Mouse (Mus musculus) megakaryocyte, embryonic 14.5 days (primary cell): ENCODE measurements around the gene Sdc3. TPM values are rescaled to one million over a fixed set of nuclear protein-coding genes. Genes with fewer than 3 reads are reported as not detected.

ENCODE experiments used
- H3K27me3 ChIP-seq: replicated peaks from 2 replicates; pipeline ENCODE3; 2012; ENCODE audit warnings: inconsistent platforms
- H3K36me3 ChIP-seq: replicated peaks from 2 replicates; pipeline ENCODE3; 2012; ENCODE audit warnings: low read length, inconsistent platforms, mixed read lengths
- H3K4me1 ChIP-seq: 2 replicates; pipeline ENCODE4 v1.6.1; 2012; ENCODE audit warnings: inconsistent platforms
- H3K4me3 ChIP-seq: replicated peaks from 2 replicates; pipeline ENCODE3; 2012; ENCODE audit warnings: moderate library complexity, mild to moderate bottlenecking, inconsistent platforms
- H3K9me3 ChIP-seq: 2 replicates; pipeline ENCODE4 v1.6.1; 2012; ENCODE audit warnings: inconsistent platforms
- FLI1 ChIP-seq: IDR thresholded peaks from 2 replicates; pipeline ENCODE4 v1.6.1; 2012; ENCODE audit warnings: low read length, inconsistent platforms, mixed read lengths
- GATA1 ChIP-seq: IDR thresholded peaks from 3 replicates; pipeline ENCODE4 v1.6.1; 2012; ENCODE audit warnings: mixed read lengths, low read length, inconsistent platforms, borderline replicate concordance
- polyA plus RNA-seq: library from polyadenylated mRNA; stranded (reverse); fragments of >175 nt; gene quantifications from 2 replicates; pipeline ENCODE4 v1.2.3, GENCODE M21; 2012; ENCODE audit warnings: low replicate concordance; ENCODE audit not compliant: insufficient read depth

Sdc3 gene
- polyA plus RNA-seq, 1 experiment = 57.2 TPM

DNA sequence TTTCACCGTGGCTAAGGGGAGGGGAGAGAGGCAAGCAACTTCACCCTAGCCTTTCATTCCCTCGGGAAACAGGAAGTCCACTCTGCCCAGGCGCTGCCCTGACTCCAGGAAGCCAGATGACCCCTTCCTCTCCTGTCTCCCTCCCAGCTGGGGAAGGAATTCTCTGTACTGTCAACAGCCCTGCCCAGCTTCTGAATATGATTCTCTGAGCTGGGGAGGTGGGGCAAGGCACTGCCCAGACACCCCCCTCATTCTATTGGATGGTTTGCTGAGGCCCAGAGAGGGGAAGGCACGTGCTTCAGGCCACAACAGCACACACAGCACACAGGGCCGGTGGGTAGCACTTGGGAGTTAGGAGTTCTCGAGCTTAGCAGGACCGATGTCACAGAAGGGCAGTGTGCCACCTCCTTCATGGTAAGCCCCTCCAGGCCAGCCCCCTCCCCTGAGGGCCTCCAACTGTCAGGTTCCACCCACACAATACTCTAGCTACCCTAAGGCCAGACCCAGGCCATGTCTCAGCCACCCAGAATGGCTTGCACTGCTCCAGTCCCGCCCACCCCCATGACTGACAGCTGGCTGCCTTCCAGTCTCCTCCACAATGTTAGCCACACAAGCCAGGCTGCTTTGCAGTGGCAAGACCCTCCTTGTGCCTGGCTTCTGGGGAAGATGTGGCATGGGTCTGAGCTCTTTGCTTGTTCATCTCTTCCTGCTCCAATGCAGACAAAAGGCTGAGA lies 48.9 kb downstream of the Sdc3 start:
- no peak overlapping the region for H3K4me3 ChIP-seq
- peaks cover 83% of the 10 kb centered on the region for H3K27me3 ChIP-seq
- TF ChIP-seq GATA1 (no peak), FLI1 (no peak)
- H3K9me3 ChIP-seq = no peaks in the 10 kb centered on the region
- no peaks in the 10 kb centered on the region for H3K36me3 ChIP-seq
- peaks cover 14% of the 10 kb centered on the region for H3K4me1 ChIP-seq

DNA sequence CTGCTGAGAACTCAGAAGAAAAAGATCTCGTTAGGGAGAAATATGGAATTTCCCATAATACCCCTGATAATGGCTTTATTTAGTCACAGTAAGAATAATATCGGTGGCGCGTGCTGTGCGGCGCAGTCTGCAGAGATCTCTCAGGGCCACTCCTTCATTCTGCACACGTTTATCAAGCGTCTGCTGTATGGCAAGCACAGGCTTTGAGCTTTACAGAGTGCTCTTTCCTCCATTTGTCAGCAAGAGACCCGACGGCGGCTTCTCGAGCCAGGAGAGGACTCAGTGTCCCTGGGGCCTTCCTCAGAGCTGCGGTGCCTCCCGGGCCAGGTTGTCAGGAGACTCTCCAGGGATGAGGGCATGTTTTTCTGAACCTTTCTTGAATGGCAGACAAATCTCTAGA lies 56.5 kb downstream of the Sdc3 start:
- H3K9me3 ChIP-seq = no peaks in the 10 kb centered on the region
- no peak overlapping the region for H3K4me3 ChIP-seq
- no peaks in the 10 kb centered on the region for H3K36me3 ChIP-seq
- no peaks in the 10 kb centered on the region for H3K4me1 ChIP-seq
- H3K27me3 ChIP-seq = peaks cover 45% of the 10 kb centered on the region
- TF ChIP-seq FLI1 (no peak), GATA1 (no peak)

DNA sequence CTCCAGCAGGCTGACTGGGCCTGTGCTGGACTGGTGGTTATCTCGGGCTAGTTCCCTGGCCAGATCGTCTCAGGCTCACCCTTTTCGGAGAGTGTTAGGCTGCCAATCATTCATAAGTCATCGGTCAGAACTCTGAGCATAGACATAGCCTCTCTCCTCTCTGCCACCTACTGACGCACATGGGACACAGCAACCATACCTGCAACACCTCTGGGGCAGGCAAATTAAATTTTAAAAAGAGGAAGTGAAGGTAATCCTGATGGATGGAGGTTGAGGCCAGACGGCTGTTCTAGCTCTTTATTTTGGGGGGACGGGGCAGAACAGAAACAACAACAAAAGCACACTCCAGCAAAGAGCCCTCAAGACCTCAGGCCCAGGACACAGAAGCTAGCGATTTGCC lies 65.3 kb downstream of the Sdc3 start:
- H3K4me3 ChIP-seq = no peak overlapping the region
- no peaks in the 10 kb centered on the region for H3K36me3 ChIP-seq
- no peaks in the 10 kb centered on the region for H3K4me1 ChIP-seq
- H3K9me3 ChIP-seq = no peaks in the 10 kb centered on the region
- peaks cover 55% of the 10 kb centered on the region for H3K27me3 ChIP-seq
- TF ChIP-seq GATA1 = no peak
- TF ChIP-seq FLI1 = no peak

DNA sequence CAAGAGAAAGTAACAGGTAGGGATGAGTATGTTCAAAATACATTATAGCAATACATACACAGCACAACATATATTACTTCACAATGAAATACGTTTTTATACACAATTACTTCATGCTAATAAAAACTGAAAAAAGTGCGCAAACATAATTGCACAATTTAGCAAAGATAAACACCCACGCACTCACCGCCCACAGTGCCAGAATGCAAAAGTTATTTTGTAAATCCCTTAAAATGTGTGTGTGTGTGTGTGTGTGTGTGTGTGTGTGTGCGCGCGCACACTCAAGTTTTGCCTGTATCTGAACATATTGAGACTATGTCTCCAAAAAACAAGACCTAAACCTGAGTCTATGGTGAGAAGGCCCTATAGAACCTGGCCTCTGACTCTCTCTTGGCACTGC lies 66.5 kb downstream of the Sdc3 start:
- TF ChIP-seq GATA1 = no peak
- no peak for TF ChIP-seq FLI1
- H3K27me3 ChIP-seq = peaks cover 65% of the 10 kb centered on the region
- H3K4me1 ChIP-seq = no peaks in the 10 kb centered on the region
- peaks cover 3% of the 10 kb centered on the region; the same call in 1 of the 2 replicates for H3K9me3 ChIP-seq
- no peak overlapping the region for H3K4me3 ChIP-seq
- H3K36me3 ChIP-seq = no peaks in the 10 kb centered on the region

DNA sequence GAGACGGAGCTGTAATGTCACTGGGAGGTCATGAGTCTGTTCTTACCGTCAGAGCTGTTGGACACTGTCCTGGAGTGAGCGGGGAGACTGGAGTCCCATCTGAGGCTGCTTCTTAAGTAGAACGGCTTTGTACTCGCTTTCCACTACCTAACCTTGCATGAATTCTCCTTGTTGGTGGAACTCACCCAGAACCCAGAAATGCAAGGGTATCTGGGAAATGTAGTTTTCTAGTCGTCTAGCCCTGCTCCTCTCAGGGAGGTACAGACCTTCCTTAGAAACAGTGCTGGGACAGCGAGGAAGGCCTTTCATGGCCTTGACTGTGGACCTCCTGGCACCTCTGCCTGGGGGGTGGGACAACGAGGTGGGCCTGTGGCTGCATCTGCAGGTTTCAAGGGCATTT lies 67.1 kb downstream of the Sdc3 start:
- TF ChIP-seq GATA1 (no peak), FLI1 (no peak)
- peaks cover 71% of the 10 kb centered on the region for H3K27me3 ChIP-seq

DNA sequence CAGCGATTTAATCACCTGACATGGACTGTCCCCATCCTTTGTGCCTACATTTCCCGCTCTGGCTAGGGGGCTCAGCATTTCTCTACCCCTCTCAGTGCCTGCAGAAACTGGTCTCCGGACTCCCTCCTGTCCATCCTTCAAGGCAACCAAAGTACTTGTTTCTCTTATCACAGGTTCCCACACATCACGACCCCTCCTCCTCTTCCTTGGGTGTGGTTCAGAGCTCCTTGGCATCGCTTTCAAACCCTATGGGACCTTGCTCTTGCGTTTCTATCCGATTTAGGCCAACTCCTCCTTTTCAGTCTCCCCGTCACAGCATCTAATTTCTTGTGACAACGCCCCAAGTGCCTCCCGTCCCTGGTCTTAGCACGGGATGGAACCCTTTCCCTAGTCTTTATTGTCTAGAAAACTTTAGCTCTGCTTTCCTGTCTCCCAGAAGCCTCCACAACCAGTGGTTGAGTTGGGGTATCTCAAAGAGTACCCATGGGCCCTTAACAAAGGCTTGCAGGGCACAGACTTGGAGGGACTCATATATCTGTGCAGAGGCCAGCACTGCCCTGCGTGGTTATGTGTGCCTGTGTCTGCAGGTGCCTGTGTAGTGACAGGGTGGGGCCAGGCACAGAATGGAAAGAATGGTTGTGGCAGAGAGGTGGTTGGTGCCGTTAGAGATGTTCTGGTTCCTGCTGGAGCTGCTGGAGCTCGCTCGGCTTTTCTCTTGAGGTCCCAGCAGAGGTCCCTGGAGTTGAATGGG lies 68.7 kb downstream of the Sdc3 start:
- H3K4me1 ChIP-seq = no peaks in the 10 kb centered on the region
- TF ChIP-seq GATA1 (no peak), FLI1 (no peak)
- no peaks in the 10 kb centered on the region for H3K36me3 ChIP-seq
- H3K27me3 ChIP-seq = peaks cover 82% of the 10 kb centered on the region
- H3K4me3 ChIP-seq = no peak overlapping the region
- peaks cover 7% of the 10 kb centered on the region; the same call in 1 of the 2 replicates for H3K9me3 ChIP-seq

More for the DNA sequence above, 67.1 kb downstream of the Sdc3 start:
- peaks cover 7% of the 10 kb centered on the region; the same call in 1 of the 2 replicates for H3K9me3 ChIP-seq
- no peaks in the 10 kb centered on the region for H3K36me3 ChIP-seq
- no peak overlapping the region for H3K4me3 ChIP-seq
- H3K4me1 ChIP-seq = no peaks in the 10 kb centered on the region

DNA sequence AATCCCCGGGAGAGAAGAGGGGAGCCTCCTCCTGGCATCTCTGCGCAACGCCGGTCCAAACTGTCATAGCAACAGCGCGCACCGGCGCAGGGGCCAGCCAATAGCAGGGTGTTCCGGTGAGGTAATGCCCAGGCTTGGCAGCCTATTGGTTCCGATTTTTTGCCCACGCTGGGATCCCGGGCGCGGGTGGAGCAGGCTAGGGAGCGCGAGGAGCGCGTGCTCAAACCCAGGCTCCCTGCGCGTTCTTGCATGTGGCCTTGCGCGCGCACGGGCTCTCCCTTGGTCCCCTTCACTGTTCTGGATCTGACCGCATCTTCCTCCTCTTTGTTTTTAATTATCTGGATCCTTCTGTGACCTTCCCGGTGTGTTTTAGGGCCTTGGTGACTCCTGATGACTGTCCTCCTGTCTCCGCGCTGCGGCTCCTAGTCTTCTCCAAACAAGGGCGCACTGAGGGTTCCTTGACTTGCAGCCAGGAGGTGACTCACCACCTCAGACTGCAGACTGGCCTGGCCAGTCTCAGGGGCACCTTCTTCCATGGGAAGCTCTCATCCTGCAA lies 69.4 kb downstream of the Sdc3 start:
- no peaks in the 10 kb centered on the region for H3K4me1 ChIP-seq
- H3K27me3 ChIP-seq = peaks cover 84% of the 10 kb centered on the region

DNA sequence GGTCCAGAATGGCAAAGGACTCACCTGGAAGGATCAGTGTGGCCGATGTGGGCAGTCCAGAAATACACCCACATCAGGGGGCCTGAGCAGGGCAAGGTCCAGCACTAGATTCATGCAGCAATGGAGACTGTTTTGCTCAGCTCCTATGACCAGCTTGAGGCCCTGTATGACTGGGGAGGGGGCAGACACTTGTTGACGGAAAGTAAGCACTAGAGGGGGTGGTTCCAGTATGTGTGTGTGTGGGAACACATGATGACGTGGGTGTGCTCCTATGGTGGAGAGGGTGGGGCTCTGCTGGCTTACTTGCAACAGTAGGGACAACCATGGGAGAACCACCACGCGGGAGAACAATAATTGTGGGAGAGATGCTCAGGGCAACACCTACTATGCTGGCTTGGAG lies 70.2 kb downstream of the Sdc3 start:
- TF ChIP-seq GATA1 = no peak
- TF ChIP-seq FLI1 = no peak
- Histone ChIP-seq H3K27me3 (peaks cover 84% of the 10 kb centered on the region), H3K9me3 (peaks cover 7% of the 10 kb centered on the region; the same call in 1 of the 2 replicates), H3K36me3 (no peaks in the 10 kb centered on the region), H3K4me3 (no peak overlapping the region), H3K4me1 (no peaks in the 10 kb centered on the region)

More for the DNA sequence above, 69.4 kb downstream of the Sdc3 start:
- TF ChIP-seq FLI1 (no peak), GATA1 (no peak)
- Histone ChIP-seq H3K9me3 (peaks cover 7% of the 10 kb centered on the region; the same call in 1 of the 2 replicates), H3K36me3 (no peaks in the 10 kb centered on the region), H3K4me3 (no peak overlapping the region)

DNA sequence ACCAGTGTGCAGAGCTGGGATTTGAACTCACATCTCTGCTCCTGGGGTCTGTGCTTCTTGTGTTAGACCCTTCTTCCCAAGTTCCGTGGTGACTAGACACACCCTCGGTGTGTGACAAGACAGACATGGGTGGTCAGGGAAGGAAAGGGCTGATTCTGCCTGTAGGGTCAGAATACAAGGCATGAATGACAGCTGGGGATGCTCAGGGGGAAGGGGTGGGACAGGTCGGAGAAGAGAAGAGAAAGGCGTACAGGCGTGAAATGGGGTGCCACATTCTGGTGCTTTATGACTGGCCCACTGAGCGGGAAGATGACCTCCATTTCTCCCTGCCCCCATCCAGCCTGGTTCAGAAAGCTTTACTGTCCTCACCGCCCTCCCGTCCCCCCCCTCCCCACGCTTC lies 73.1 kb downstream of the Sdc3 start:
- Histone ChIP-seq H3K27me3 (peaks cover 86% of the 10 kb centered on the region), H3K4me3 (no peak overlapping the region), H3K9me3 (peaks cover 7% of the 10 kb centered on the region; the same call in 1 of the 2 replicates), H3K4me1 (no peaks in the 10 kb centered on the region; the same call in 1 of the 2 replicates), H3K36me3 (no peaks in the 10 kb centered on the region)
- no peak for TF ChIP-seq FLI1
- no peak for TF ChIP-seq GATA1

DNA sequence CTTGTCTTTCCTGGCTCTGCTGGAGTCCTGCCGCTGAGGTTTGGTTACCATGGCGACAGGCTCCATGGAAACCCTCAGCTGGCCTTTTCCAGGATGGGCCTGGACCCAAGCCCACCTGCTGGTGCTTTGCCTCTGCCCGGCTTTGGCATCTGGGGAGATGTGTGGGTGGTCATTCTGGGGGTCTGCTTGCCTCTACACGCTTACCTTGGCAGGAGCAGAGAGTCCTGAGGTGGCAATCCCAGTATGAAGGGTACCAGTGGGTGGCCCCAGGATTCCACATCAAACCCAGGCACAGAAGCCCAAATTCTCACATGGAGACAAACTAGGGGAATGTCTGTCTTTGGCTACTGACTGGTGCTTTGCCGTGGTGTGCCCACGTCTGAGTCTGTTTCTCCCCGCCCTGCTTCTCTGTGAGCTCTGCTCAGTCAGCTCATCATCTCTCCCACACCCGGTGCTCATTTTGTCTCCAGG lies 73.6 kb downstream of the Sdc3 start:
- Histone ChIP-seq H3K9me3 (peaks cover 7% of the 10 kb centered on the region; the same call in 1 of the 2 replicates), H3K4me1 (no peaks in the 10 kb centered on the region; the same call in 1 of the 2 replicates), H3K27me3 (peaks cover 81% of the 10 kb centered on the region), H3K36me3 (no peaks in the 10 kb centered on the region), H3K4me3 (no peak overlapping the region)
- TF ChIP-seq GATA1 (no peak), FLI1 (no peak)
